Mouse (Mus musculus) erythroblast, embryonic 14.5 days (primary cell): Measurements from ENCODE around the gene Gzf1.

Experiments
- GATA1 ChIP-seq: IDR thresholded peaks from 2 replicates; pipeline ENCODE4 v1.6.1; 2012; ENCODE audit warnings: low read length, inconsistent platforms, mixed read lengths
- TAL1 ChIP-seq: IDR thresholded peaks from 3 replicates; pipeline ENCODE4 v1.6.1; 2012; ENCODE audit warnings: low read length, inconsistent platforms, mixed read lengths

DNA sequence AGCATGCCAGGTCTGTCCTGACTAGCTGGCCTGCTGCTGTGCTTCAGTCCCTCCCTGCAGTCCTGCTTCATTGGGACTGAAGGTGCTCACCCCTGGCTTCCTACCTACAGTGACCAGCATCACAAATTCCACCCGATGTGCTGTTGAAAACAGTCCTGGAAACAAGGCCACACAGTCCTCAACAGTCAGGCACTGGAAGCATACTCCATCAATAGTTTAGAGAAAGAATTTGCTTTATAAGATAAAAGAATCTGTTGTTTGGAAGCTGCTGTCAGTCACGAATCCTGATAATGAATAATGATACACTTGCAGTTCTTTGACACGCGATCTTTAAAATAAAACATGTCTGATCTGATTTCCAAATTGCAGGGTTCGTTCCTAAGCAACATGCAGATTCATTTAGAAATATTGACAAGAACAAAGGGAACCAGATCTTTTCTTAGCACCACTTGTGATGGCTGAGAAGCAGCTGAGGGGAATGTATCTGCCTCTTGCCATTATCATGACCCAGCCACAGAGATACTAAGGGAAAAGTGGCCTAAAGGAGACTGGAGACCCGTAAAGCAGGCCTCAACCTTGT lies 36.3 kb upstream of the Gzf1 start:
- TF ChIP-seq TAL1: no peak
- no peak for TF ChIP-seq GATA1
